Mouse (Mus musculus): ENCODE measurements around the gene Homer1.

Gene Homer1

GRCm38 (mm10) chr13:93389242-93389625 lies 89.8 kb downstream of the Homer1 start:
- DNase-seq (ENCODE audit: inconsistent age in 2 of 2, low spot score in 1 of 2), result no peak

GRCm38 (mm10) chr13:93399710-93400216 lies 100.3 kb downstream of the Homer1 start:
- DNase-seq (ENCODE audit: inconsistent age in 2 of 2, low spot score in 1 of 2), result no peak

- no peak for DNase-seq (ENCODE audit: inconsistent age in 2 of 2, low spot score in 1 of 2)
These were observed 102.5 kb downstream of the Homer1 start for GRCm38 (mm10) chr13:93401947-93402346.

GRCm38 (mm10) chr13:93406855-93407254 lies 107.4 kb downstream of the Homer1 start:
- DNase-seq (ENCODE audit: inconsistent age in 2 of 2, low spot score in 1 of 2), result no peak

- no peak for DNase-seq (ENCODE audit: inconsistent age in 2 of 2, low spot score in 1 of 2)
These were observed 110.9 kb downstream of the Homer1 start for GRCm38 (mm10) chr13:93410343-93410742.

GRCm38 (mm10) chr13:93415055-93415454 lies 115.6 kb downstream of the Homer1 start:
- DNase-seq (ENCODE audit: inconsistent age in 2 of 2, low spot score in 1 of 2), result no peak

- DNase-seq (ENCODE audit: inconsistent age in 2 of 2, low spot score in 1 of 2), result no peak
These were observed 118.9 kb downstream of the Homer1 start for GRCm38 (mm10) chr13:93418292-93418691.

- DNase-seq (ENCODE audit: inconsistent age in 2 of 2, low spot score in 1 of 2), result no peak
These were observed 120.3 kb downstream of the Homer1 start for GRCm38 (mm10) chr13:93419779-93420178.

- no peak for DNase-seq (ENCODE audit: inconsistent age in 2 of 2, low spot score in 1 of 2)
These were observed 123.8 kb downstream of the Homer1 start for GRCm38 (mm10) chr13:93423224-93423623.

GRCm38 (mm10) chr13:93427920-93428876 lies 128.8 kb downstream of the Homer1 start:
- no peak for DNase-seq (ENCODE audit: inconsistent age in 2 of 2, low spot score in 1 of 2)

GRCm38 (mm10) chr13:93429205-93429604 lies 129.8 kb downstream of the Homer1 start:
- no peak for DNase-seq (ENCODE audit: inconsistent age in 2 of 2, low spot score in 1 of 2)

- no peak for DNase-seq (ENCODE audit: inconsistent age in 2 of 2, low spot score in 1 of 2)
These were observed 140.7 kb downstream of the Homer1 start for GRCm38 (mm10) chr13:93440167-93440566.

- DNase-seq (ENCODE audit: inconsistent age in 2 of 2, low spot score in 1 of 2), result no peak
These were observed 153.8 kb downstream of the Homer1 start for GRCm38 (mm10) chr13:93453275-93453674.
